Mouse (Mus musculus) left cerebral cortex, adult 11 months (tissue): ENCODE measurements at regions not wholly inside any gene's neighbourhood (a gene's known extent, or its start where the extent isn't known, plus 50 kb on each side); places are given as distances from the start of the nearest gene placed in this dataset.

ENCODE experiments used
- DNase-seq: peaks from one replicate; pipeline ENCODE4 v3.0.0; 2022; ENCODE audit warnings: low spot score

GRCm38 (mm10) chr2:172776485-172776884, 163.6 kb downstream of the Bmp7 start:
- DNase-seq, result no peak

DNA sequence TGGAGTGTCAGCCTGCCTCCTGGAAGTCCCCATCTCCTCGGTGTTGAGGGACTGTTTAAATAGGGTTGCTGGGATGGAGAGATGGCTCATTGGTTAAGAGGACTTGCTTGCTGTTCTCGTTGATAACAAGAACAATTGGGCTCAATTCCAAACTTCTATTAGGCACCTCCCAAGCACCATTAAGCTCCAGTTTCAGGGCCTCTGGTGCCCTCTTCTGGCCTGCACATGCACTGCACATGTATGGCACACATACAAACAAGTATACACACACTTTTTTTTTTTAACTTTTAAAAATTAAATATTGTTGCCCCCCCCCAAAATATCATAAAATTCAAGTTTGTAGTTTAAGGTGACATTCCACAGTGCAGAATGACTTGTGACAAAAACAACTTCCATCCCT, 162.3 kb downstream of the Bmp7 start:
- DNase-seq, result no peak

DNA sequence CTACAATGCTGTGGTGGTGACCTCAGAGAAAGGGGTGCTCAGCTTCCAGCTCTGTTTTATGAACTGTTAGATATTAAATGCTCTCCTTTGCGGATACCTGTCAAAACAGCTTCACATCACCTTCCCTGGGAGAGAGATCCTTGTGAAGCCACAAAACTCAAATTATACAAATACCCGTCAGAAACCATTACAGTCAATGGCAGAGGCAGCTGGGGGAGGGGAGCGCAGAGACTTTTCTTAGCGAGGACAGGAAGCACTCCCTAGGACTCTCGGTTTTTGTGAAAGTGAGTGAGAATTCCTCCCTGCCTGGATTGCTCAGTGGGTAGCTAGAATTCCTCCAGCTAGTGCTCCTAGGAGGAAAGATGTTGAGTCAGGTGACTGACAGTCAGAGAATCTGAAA, 161.0 kb downstream of the Bmp7 start:
- no peak for DNase-seq

DNA sequence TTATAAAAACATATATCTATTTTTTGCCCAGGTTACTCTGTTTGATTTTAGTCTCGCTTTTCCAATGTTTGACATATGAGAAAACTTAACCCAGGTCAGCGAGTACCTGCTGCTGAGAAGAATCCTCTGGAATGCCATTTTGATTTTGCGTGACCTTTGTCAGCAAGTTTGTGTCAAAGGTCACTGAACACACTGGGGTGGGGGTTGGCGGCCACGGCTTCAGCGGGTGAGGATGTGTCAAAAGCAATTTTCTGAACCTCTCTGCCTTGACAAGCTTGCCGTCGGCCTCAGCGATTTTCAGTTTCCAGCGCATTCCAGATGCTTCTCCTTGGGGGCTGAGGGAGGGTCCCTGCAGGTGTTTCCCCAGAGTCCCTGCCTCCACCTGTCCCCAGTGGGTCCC, 157.4 kb downstream of the Bmp7 start:
- no peak for DNase-seq

- DNase-seq, result no peak
Measured at GRCm38 (mm10) chr2:172786297-172786696, 153.8 kb downstream of the Bmp7 start.

DNA sequence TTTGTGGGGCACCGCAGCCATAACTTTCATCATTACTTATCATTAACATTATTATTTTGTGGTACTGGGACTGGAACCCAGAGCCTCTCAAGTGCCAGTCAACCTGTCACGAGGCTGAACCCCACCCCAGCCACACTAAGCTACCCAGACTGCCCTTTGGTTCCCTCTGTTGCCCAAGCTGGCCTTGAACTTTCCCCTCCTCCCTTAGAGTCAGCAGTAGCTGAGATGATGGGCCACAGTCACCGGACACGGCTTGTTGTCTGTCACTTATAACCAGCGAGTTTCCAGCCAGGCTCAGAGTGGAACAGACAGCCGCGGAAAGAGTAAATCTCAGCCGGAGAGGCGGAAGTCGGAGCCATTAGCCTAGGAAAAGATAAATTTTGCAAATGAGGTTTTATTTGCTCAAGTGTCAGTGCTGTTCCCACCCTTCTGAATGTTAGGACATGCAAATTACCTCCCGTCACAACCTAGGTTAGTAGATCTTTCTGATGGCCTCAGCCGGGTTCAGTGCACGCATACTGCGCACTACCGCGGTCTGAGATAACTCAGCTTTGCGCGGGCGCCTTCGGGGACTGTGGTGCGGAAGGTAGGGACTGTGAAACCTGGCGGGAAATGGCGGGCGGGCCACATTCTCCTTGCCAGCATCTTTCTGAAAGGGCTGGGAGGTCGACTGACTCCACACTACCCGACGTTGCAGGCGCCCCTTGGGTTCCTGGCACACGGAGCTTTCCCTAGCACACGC, 152.7 kb downstream of the Bmp7 start:
- no peak for DNase-seq

DNA sequence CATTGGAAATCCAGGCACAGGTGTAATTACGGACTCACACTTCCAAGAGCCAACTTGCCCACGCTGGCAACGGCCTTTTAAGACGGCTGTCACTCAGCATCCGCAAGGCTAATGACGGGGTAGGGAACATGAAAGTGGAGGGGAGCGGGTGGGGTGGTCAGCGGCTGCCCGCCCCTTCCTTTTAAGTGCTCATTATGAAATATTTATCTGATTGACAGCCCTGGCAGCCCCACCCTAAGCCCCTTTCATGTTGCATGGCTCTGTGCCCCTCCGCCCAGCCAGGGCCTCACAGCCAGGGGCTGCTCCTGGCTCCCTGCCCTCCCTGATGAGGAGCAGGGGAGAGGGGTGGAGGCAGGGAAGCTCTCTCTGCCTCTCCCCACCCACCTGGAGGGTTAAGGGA, 150.9 kb downstream of the Bmp7 start:
- no peak for DNase-seq

DNA sequence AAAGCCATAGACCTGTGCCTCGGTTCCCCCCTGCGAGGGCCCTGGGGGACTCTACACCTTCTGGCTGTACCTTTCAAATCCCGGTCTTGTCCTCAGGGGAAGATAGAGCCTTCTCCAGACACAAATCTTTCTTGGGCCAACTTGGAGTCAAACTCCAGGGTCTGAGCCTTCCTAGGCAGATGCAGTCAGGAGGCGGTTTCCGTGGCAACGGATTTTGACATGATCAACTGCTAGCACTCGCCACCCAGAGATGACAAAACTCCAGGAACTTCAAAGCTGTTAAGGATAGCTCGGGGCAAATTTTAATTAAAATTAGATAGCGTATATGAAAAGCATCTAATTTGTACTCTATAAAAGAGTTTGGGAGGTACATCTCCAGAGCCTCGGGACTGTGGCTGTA, 147.6 kb downstream of the Bmp7 start:
- DNase-seq, result no peak

- no peak for DNase-seq
Measured at GRCm38 (mm10) chr2:172793991-172794390, 146.1 kb downstream of the Bmp7 start.

DNA sequence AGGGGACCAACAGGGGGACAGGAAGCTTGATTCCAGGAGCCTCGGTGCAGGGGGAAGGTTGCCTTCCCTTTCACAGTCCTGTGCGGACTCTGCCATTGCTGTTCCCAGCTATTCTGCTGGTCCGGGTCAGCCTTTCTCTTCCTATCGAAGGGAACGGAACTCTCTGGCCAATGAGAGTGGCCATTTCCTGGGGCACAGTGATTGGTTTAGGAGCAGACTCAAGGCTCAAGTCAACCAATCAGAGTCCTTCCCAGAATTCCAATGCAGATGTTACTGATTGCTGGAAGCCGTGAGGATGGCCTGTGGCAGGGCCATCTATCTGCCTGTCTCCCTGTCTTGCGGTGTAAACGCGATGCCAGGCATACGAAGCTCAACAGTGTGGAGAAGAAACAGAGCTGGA, 145.3 kb downstream of the Bmp7 start:
- no peak for DNase-seq

- no peak for DNase-seq
Measured at GRCm38 (mm10) chr2:172796104-172796503, 144.0 kb downstream of the Bmp7 start.

DNA sequence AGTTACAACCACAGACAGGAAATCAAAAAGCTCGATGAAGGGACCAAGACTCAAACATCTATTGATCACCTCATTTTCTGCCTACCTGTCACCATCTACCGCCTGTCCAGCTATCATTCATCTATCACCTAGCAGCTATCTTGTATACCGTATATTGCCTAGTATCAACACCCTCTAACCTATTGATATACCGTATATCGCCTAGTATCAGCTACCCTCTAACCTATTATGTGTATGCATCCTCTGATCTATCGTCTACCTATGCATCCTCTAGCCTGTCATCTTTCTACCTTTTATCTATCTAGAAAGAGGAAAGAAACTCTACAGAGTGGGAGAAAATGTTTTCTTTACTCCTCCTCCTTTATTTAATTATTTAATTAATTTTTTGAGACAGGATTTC, 143.2 kb downstream of the Bmp7 start:
- DNase-seq, result no peak

DNA sequence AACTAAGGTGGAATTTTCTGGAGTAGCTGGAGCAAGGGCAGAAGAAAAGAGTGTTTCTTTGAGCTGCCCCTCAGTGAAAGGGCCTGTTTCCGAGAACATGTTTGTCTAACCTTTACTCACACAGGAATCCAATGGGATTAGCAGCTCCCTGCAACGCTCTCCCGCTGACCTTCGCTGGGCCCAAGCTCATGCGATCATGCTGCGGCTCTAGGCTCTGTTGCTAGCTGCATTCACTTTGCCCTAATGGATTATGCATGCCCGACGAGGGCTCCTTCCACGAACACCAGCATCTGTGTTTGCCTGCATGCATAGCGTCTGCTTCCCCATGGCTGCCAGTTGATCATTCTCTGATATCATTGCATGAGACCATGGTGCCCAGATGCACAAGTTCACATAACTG, 140.2 kb downstream of the Bmp7 start:
- no peak for DNase-seq

- DNase-seq, result no peak
Measured at GRCm38 (mm10) chr2:172800801-172801200, 139.3 kb downstream of the Bmp7 start.

- no peak for DNase-seq
Measured at GRCm38 (mm10) chr2:172801804-172802203, 138.3 kb downstream of the Bmp7 start.

- DNase-seq, result no peak
Measured at GRCm38 (mm10) chr2:172807446-172807845, 132.7 kb downstream of the Bmp7 start.

DNA sequence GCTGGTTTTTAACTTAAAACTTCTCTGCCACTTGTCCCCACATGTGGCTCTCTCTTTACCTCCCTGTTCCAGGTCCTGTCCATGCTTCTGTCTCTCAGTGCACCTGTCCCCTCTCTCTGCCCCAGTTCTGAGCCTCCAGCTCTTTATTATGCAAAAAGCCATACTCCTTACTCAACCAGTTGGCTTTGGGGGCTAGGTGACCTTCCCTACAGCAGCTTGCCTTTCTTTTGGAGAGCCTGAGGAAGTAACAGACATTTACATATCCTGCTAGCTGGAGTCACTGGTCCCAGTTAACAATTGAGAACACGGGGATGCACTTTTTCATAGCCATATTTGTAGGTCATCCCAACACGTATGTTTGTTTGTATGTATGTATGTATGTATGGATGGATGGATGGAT, 130.8 kb downstream of the Bmp7 start:
- DNase-seq, result no peak

DNA sequence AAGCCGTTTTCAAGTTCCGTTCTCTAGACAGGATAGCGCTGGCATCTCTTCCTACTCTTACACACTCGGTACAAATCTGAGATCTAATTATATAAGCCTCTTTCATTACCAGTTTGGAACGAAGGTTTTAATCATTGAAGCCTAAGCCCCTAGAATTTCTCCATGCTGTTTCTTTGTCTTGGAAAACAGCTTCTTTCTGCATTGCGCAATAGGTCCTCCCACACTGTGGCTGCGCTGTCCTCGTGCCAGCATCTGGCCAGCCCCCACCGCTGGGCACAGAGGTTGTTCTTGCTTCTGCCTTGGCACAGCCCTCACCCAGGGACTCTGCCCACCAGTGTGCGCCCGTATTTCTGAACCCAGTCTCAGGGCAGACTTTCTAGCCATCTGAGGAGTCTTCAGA, 126.8 kb downstream of the Bmp7 start:
- no peak for DNase-seq

DNA sequence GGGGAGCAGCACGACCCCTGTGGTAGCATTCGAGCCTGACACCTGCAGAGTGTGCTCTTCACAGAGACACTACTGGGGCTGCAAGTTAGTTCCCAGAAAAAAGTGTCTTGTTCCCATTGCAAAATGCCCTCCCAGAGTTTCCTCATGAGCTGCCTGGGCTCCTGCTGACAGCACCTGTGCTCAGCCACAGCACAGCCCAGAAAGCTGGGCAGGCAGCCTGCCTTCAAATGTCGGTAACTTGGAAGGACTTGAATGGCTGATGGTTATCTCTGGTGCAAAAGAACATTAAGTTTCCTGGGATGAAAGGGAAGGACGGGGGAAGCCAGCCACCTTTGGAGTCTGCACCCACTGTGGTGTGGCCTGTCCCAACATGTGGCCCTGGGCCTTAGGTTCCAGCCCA, 126.2 kb downstream of the Bmp7 start:
- no peak for DNase-seq

DNA sequence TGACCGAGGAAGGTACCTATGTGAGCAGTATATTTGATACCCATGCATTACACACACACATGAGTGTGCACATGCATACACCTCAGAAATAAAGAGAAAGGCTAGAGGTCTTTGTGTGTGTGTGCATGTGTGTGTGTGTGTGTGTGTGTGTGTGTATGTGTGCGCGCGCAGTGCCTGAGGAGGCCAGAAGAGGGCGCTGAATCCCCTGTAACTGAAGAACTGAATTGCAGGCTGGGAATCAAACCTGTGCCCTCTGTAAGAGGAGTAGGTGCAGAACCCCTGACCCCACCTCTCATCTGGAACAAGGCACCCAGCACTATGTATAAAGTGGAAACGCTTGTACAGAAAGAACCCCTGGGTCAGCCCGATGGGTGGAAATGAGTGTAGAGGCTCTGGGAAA, 125.0 kb downstream of the Bmp7 start:
- no peak for DNase-seq

GRCm38 (mm10) chr2:172817058-172817745, 122.9 kb downstream of the Bmp7 start:
- no peak for DNase-seq
